Mouse (Mus musculus) cortical plate, adult 2 months (tissue): ENCODE results near the gene Mybpc3.

Source experiments
- CTCF ChIP-seq: fragments of 200-500 bp; IDR thresholded peaks from 2 replicates; pipeline ENCODE4 v1.5.1; 2011; ENCODE audit warnings: mild to moderate bottlenecking, control low read depth, low read length; ENCODE audit not compliant: insufficient read depth; ENCODE audit errors: extremely low read depth
- POLR2A ChIP-seq: fragments of 200-500 bp; IDR thresholded peaks from 2 replicates; pipeline ENCODE4 v1.6.1; 2011; ENCODE audit warnings: mild to moderate bottlenecking, low read length, control low read depth; ENCODE audit not compliant: insufficient read depth; ENCODE audit errors: extremely low read depth

DNA sequence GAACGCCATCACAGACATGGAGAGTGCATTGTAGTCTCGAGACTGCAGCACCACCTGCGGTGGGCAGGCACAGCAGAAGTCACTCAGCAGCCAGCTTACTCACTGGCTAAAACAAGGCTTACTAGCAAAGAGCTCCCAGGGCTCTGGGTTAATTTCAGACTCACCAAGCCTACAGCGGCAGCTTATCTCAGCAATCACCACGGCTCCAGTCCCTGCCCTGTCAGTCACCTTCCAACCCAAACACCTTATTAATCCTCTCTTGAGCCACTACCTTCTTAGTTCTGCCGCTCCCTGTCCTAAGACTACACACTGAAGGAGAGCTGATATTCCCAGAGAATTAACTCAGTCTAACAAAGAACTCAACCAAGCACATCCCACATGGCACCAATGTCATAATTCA, 58.3 kb downstream of the Mybpc3 start:
- TF ChIP-seq CTCF (no peak), POLR2A (no peak)
